Mouse (Mus musculus) kidney, adult 2 months (tissue): ENCODE results near the gene Tnnt2.
A peak's percentile ranks its signal among the peaks of the same experiment; 100 is the strongest.

Experiments
- CTCF ChIP-seq: fragments of 200-500 bp; conservative IDR thresholded peaks from 2 replicates; pipeline ENCODE4 v1.5.1; 2011; ENCODE audit warnings: low read depth, mild to moderate bottlenecking, control low read depth, low read length, moderate library complexity, mixed read lengths; ENCODE audit not compliant: insufficient read depth, insufficient read length
- POLR2A ChIP-seq: fragments of 200-500 bp; IDR thresholded peaks from one replicate; pipeline ENCODE4 v1.6.1; 2011; ENCODE audit warnings: low read depth, low read length, control low read depth

DNA sequence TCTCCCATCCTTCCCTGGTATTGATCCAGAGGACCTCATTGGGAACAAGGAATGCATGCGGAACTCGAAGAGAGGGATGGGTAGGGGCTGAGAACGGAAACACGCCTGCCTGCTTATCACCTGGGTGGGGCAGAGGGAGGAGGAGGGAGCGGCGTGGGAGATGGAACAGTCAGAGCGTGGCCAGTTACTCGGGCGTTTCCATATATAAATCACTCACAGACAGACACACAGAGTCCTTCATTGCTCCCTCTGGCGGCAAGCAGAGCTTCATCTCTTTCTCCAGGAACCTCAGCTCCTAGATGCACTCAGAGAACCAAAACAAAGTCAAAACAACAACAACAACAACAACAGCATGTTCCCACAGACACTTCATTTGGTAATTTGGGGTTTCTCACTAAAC lies 47.4 kb upstream of the Tnnt2 start:
- TF ChIP-seq CTCF (peak; percentile 33; the same call in 1 of the 2 replicates), POLR2A (no peak)
